Mouse (Mus musculus): Measurements from ENCODE around the gene Figla. TPM values are rescaled to one million over a fixed set of nuclear protein-coding genes. Genes with fewer than 3 reads are reported as not detected.
"Not testable (repeated sequence)": the region's sequence is repeated elsewhere in the genome, so short reads cannot be mapped to it uniquely, and the experiment has no call there.

Gene Figla
- total RNA-seq (2021): not detected

- no peak for DNase-seq (ENCODE audit: extremely low spot score in 1 of 2, low spot score in 2 of 2)
- intact Hi-C loops (cut with DNase I): no loop called here
Observed at GRCm38 (mm10) chr6:86015871-86016270, at the start of gene Figla. Gene Figla, plus strand, starts transcription at chr6:86016171.

- no peak for DNase-seq (ENCODE audit: extremely low spot score in 1 of 2, low spot score in 2 of 2)
- intact Hi-C loops (cut with DNase I): no loop called here
Observed at GRCm38 (mm10) chr6:85966686-85967085, 49.3 kb upstream of the Figla start.

GRCm38 (mm10) chr6:85969889-85970288 is 46.1 kb upstream of the Figla start:
- intact Hi-C loops (cut with DNase I): no loop called here
- DNase-seq (ENCODE audit: extremely low spot score in 1 of 2, low spot score in 2 of 2): no peak

GRCm38 (mm10) chr6:85972699-85973098 is 43.3 kb upstream of the Figla start:
- intact Hi-C loops (cut with DNase I): no loop called here
- no peak for DNase-seq (ENCODE audit: extremely low spot score in 1 of 2, low spot score in 2 of 2)

- no peak for DNase-seq (ENCODE audit: extremely low spot score in 1 of 2, low spot score in 2 of 2)
- intact Hi-C loops (cut with DNase I): no loop called here
Observed at GRCm38 (mm10) chr6:85973336-85973735, 42.6 kb upstream of the Figla start.

GRCm38 (mm10) chr6:85974941-85975617 is 40.9 kb upstream of the Figla start:
- DNase-seq (ENCODE audit: extremely low spot score in 1 of 2, low spot score in 2 of 2): no peak

GRCm38 (mm10) chr6:85975761-85976160 is 40.2 kb upstream of the Figla start:
- no peak for DNase-seq (ENCODE audit: extremely low spot score in 1 of 2, low spot score in 2 of 2)

More at GRCm38 (mm10) chr6:85974941-85975617, 40.9 kb upstream of the Figla start:
- intact Hi-C loops (cut with DNase I): no loop called here

GRCm38 (mm10) chr6:85976242-85976641 is 39.7 kb upstream of the Figla start:
- no peak for DNase-seq (ENCODE audit: extremely low spot score in 1 of 2, low spot score in 2 of 2)
- intact Hi-C loops (cut with DNase I): no loop called here

More at GRCm38 (mm10) chr6:85975761-85976160, 40.2 kb upstream of the Figla start:
- intact Hi-C loops (cut with DNase I): no loop called here

GRCm38 (mm10) chr6:85978736-85979135 is 37.2 kb upstream of the Figla start:
- intact Hi-C loops (cut with DNase I): not testable (repeated sequence)

GRCm38 (mm10) chr6:85984351-85984750 is 31.6 kb upstream of the Figla start:
- intact Hi-C loops (cut with DNase I): no loop called here
- DNase-seq (ENCODE audit: extremely low spot score in 1 of 2, low spot score in 2 of 2): no peak

More at GRCm38 (mm10) chr6:85978736-85979135, 37.2 kb upstream of the Figla start:
- DNase-seq (ENCODE audit: extremely low spot score in 1 of 2, low spot score in 2 of 2): not testable (repeated sequence)

- DNase-seq (ENCODE audit: extremely low spot score in 1 of 2, low spot score in 2 of 2); intact Hi-C loops (cut with DNase I): not testable (repeated sequence)
Observed at GRCm38 (mm10) chr6:85989570-85989969, 26.4 kb upstream of the Figla start.

GRCm38 (mm10) chr6:85990774-85991173 is 25.2 kb upstream of the Figla start:
- DNase-seq (ENCODE audit: extremely low spot score in 1 of 2, low spot score in 2 of 2); intact Hi-C loops (cut with DNase I): not testable (repeated sequence)

GRCm38 (mm10) chr6:86003405-86003925 is 12.5 kb upstream of the Figla start:
- no peak for DNase-seq (ENCODE audit: extremely low spot score in 1 of 2, low spot score in 2 of 2)
- intact Hi-C loops (cut with DNase I): no loop called here

GRCm38 (mm10) chr6:86004271-86005148 is 11.5 kb upstream of the Figla start:
- intact Hi-C loops (cut with DNase I): loop anchor here (5.0 kb wide), 2 partner anchors 42 to 172 kb away; partner anchors contain the start of genes Dusp11 and Nat8
- DNase-seq (ENCODE audit: extremely low spot score in 1 of 2, low spot score in 2 of 2): peak; percentile 57 to 83

- peak; percentile 53 to 54 for DNase-seq (ENCODE audit: extremely low spot score in 1 of 2, low spot score in 2 of 2)
Observed at GRCm38 (mm10) chr6:86009980-86010379, 6.0 kb upstream of the Figla start.

GRCm38 (mm10) chr6:86014812-86015211 is 1.2 kb upstream of the Figla start:
- DNase-seq (ENCODE audit: extremely low spot score in 1 of 2, low spot score in 2 of 2); intact Hi-C loops (cut with DNase I): not testable (repeated sequence)

More at GRCm38 (mm10) chr6:86009980-86010379, 6.0 kb upstream of the Figla start:
- intact Hi-C loops (cut with DNase I): loop anchor here (5.0 kb wide), 2 partner anchors 48 to 178 kb away; partner anchors contain the start of genes Dusp11 and Nat8

- no peak for DNase-seq (ENCODE audit: extremely low spot score in 1 of 2, low spot score in 2 of 2)
- intact Hi-C loops (cut with DNase I): no loop called here
Observed at GRCm38 (mm10) chr6:86016793-86017350, 901 bp downstream of the Figla start.

- DNase-seq (ENCODE audit: extremely low spot score in 1 of 2, low spot score in 2 of 2): peak in 1 of 2 experiments; percentile 12
- intact Hi-C loops (cut with DNase I): no loop called here
Observed at GRCm38 (mm10) chr6:86019415-86020237, 3.7 kb downstream of the Figla start.
